Comparison of ENCODE assay signal across 28 mouse cellular contexts in genomic region chr3:142034160-142034559, GRCm38 (mm10).
DNase-seq lines count a peak whose midpoint lies in the region; ATAC-seq lines count a peak whose summit lies in the region.
"Had no signal": no experiment of that assay in that cellular context is flagged by ENCODE, and none has a peak within 500 bp of the region (broad histone marks: within the 10 kb centered on the region; RNA-seq: fewer than 3 reads in every experiment).

No protein-coding gene starts in this region.

- no peak overlapping the region for H3K4me3 ChIP-seq in kidney, embryonic 16.5 days (ENCODE audit: low read length)
- no peak overlapping the region for H3K4me3 ChIP-seq in stomach, embryonic 14.5 days (ENCODE audit: low read depth, low read length)
- H3K4me3 ChIP-seq: embryonic facial prominence, embryonic 12.5 days; erythroblast, embryonic 14.5 days; hindbrain, embryonic 12.5 days; left cerebral cortex, adult 2 months; liver, embryonic 15.5 days; megakaryocyte, embryonic 14.5 days had no signal

- peak overlapping the region; percentile 63; the same call in 1 of the 2 replicates for H3K27ac ChIP-seq in kidney, embryonic 16.5 days (ENCODE audit: low read length)
- H3K27ac ChIP-seq in stomach, embryonic 14.5 days (ENCODE audit: low read length), result peak overlapping the region; percentile 44; the same call in 1 of the 2 replicates
- H3K27ac ChIP-seq: embryonic facial prominence, embryonic 12.5 days; hindbrain, embryonic 12.5 days; left cerebral cortex, adult 2 months; liver, embryonic 15.5 days had no signal

- H3K27me3 ChIP-seq in kidney, embryonic 16.5 days (ENCODE audit: insufficient read depth, low read length), result no peaks in the 10 kb centered on the region
- no peaks in the 10 kb centered on the region for H3K27me3 ChIP-seq in stomach, embryonic 14.5 days (ENCODE audit: control insufficient read depth, insufficient read depth, low read length)
- H3K27me3 ChIP-seq: embryonic facial prominence, embryonic 12.5 days; hindbrain, embryonic 12.5 days; liver, embryonic 15.5 days; megakaryocyte, embryonic 14.5 days had no signal

- no peak for DNase-seq in kidney, postnatal 25 days
- DNase-seq in ovary, postnatal 36 days (ENCODE audit: low spot score), result peak; percentile 21
- DNase-seq in ovary, postnatal 14 days (ENCODE audit: low spot score), result no peak
- DNase-seq in fibroblast of lung, adult 2 months (ENCODE audit: low read depth), result peak; percentile 27
- no peak for DNase-seq in B cell, adult 2 months
- DNase-seq in cerebellum, adult 8-10 months, result no peak
- DNase-seq: adrenal gland, postnatal 14 days; cerebellum, adult 11 months; cerebellum, postnatal 25 days; gastrocnemius, postnatal 10 days; heart, postnatal 10 days; kidney, postnatal 36 days; layer of hippocampus, adult 9-11 months; left cerebral cortex, postnatal 4 days; lung, postnatal 14 days; thymus, adult 18-20 months had no signal

- peak; percentile 77; the same call in 1 of the 2 replicates for ATAC-seq in kidney, embryonic 16.5 days (ENCODE audit: low FRiP score, low TSS enrichment)
- ATAC-seq in stomach, embryonic 14.5 days (ENCODE audit: insufficient number of reproducible peaks, insufficient read depth, low FRiP score, low read depth), result no peak
- ATAC-seq: forebrain, embryonic 14.5 days; inflammation-experienced regulatory T-cells, adult 6 months; midbrain, embryonic 16.5 days had no signal

- 32% methylated on average over 4 of the region's 4 CpGs for WGBS in kidney, embryonic 16.5 days
- 50% methylated on average over 4 of the region's 4 CpGs for WGBS in stomach, embryonic 14.5 days

- no peak overlapping the region for H3K4me2 ChIP-seq in kidney, embryonic 16.5 days (replicated peaks; ENCODE audit: low read depth, low read length)
- H3K4me2 ChIP-seq in stomach, embryonic 14.5 days (replicated peaks; ENCODE audit: low read depth, low read length), result no peak overlapping the region
- H3K4me2 ChIP-seq: embryonic facial prominence, embryonic 12.5 days; hindbrain, embryonic 12.5 days; liver, embryonic 15.5 days had no signal

- no peaks in the 10 kb centered on the region for H3K36me3 ChIP-seq in kidney, embryonic 16.5 days (ENCODE audit: insufficient read depth, low read length)
- no peaks in the 10 kb centered on the region for H3K36me3 ChIP-seq in stomach, embryonic 14.5 days (ENCODE audit: control insufficient read depth, insufficient read depth, low read length)
- H3K36me3 ChIP-seq: embryonic facial prominence, embryonic 12.5 days; G1E; hindbrain, embryonic 12.5 days; liver, embryonic 15.5 days had no signal

- H3K4me1 ChIP-seq in kidney, embryonic 16.5 days (ENCODE audit: insufficient read depth, low read length), result peaks cover 15% of the 10 kb centered on the region
- peaks cover 11% of the 10 kb centered on the region for H3K4me1 ChIP-seq in stomach, embryonic 14.5 days (ENCODE audit: control insufficient read depth, insufficient read depth, low read length)
- H3K4me1 ChIP-seq: liver, embryonic 15.5 days; megakaryocyte, embryonic 14.5 days had no signal

- H3K9me3 ChIP-seq in kidney, embryonic 16.5 days (ENCODE audit: low read length), result no peaks in the 10 kb centered on the region
- H3K9me3 ChIP-seq in stomach, embryonic 14.5 days (ENCODE audit: control insufficient read depth, low read depth, low read length), result no peaks in the 10 kb centered on the region
- H3K9me3 ChIP-seq: embryonic facial prominence, embryonic 12.5 days; G1E; hindbrain, embryonic 12.5 days; liver, embryonic 15.5 days; megakaryocyte, embryonic 14.5 days had no signal

- no peak overlapping the region for H3K9ac ChIP-seq in kidney, embryonic 16.5 days (replicated peaks; ENCODE audit: low read length)
- H3K9ac ChIP-seq in stomach, embryonic 14.5 days (replicated peaks; ENCODE audit: low read depth, low read length), result no peak overlapping the region
- H3K9ac ChIP-seq: embryonic facial prominence, embryonic 12.5 days; hindbrain, embryonic 12.5 days; liver, embryonic 15.5 days had no signal

Comparison
In these comparisons a context has a peak if more than half of its experiments do, and no peak if none do; other contexts are left out.
1. DNase-seq: peak in ovary, postnatal 36 days (single experiment) and fibroblast of lung, adult 2 months (single experiment); none in kidney, postnatal 25 days (0 of 2), ovary, postnatal 14 days (single experiment), B cell, adult 2 months (0 of 2) and cerebellum, adult 8-10 months (single experiment).